Mouse (Mus musculus) forebrain, embryonic 12.5 days (tissue): ENCODE measurements around the gene Ube3c. TPM values are rescaled to one million over a fixed set of nuclear protein-coding genes. Genes with fewer than 3 reads are reported as not detected.
"Not testable (repeated sequence)": the region's sequence is repeated elsewhere in the genome, so short reads cannot be mapped to it uniquely, and the experiment has no call there.

Experiments used
- ATAC-seq: fragments of 200-750 bp; cut with Nextera tagmentation; 2 replicates; pipeline ENCODE4 v1.8.0; 2017; ENCODE audit warnings: moderate TSS enrichment; ENCODE audit not compliant: low FRiP score
- H3K27ac ChIP-seq: fragments of 300-500 bp; sonication (generic); 2 replicates; pipeline ENCODE4 v1.5.1; 2016; ENCODE audit warnings: mild to moderate bottlenecking
- H3K27me3 ChIP-seq: fragments of 300-500 bp; sonication (generic); 2 replicates; pipeline ENCODE4 v1.6.1; 2016; ENCODE audit warnings: mild to moderate bottlenecking
- H3K36me3 ChIP-seq: fragments of 300-500 bp; sonication (generic); replicated peaks from 2 replicates; pipeline ENCODE4 v1.6.1; 2016; ENCODE audit warnings: mild to moderate bottlenecking
- H3K4me1 ChIP-seq: fragments of 300-500 bp; sonication (generic); 2 replicates; pipeline ENCODE4 v1.6.1; 2016
- H3K4me2 ChIP-seq: fragments of 300-500 bp; sonication (generic); 2 replicates; pipeline ENCODE4 v1.6.1; 2016; ENCODE audit warnings: mild to moderate bottlenecking, moderate library complexity
- H3K4me3 ChIP-seq: fragments of 300-500 bp; sonication (generic); replicated peaks from 2 replicates; pipeline ENCODE4 v1.5.1; 2016; ENCODE audit warnings: mild to moderate bottlenecking
- H3K9ac ChIP-seq: fragments of 300-500 bp; sonication (generic); 2 replicates; pipeline ENCODE4 v1.6.1; 2016; ENCODE audit warnings: mild to moderate bottlenecking
- H3K9me3 ChIP-seq: fragments of 300-500 bp; sonication (generic); 2 replicates; pipeline ENCODE4 v1.6.1; 2016
- WGBS: fragments of 180-500 bp; shearing (Covaris S2); methylation state at CpG from one replicate; pipeline ENCODE4 v1.1.7; 2016; 5-methylcytosine and 5-hydroxymethylcytosine counted together
- polyA plus RNA-seq: library from polyadenylated mRNA; unstranded; fragments of >200 nt; fragmentation: Nextera tagmentation; extraction: Ambion mirVana; gene quantifications from 2 replicates; pipeline ENCODE4 v1.2.1, GENCODE M21; 2016

Gene Ube3c
- polyA plus RNA-seq, 1 experiment from 2014 or later: 46.1 TPM

DNA sequence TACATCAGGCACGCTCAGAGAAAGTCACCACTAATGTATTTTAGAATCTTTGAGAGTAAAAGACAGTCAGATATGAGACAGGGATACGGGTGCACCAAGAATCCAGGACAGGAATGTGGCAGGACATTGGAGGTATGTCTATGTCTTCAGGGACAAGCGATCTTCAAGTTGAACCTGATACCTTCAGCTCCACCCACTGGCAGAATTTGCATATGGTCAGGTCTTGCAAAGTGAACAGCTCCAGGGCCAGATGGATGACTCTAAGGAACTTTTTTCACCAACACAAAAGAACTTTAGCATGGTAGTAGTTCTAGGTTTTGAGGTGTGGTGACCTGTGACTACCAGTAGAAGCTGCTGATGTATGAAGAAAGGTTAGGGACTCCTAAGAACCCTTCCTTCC, 62.7 kb downstream of the Ube3c start:
- peaks cover 42% of the 10 kb centered on the region for H3K36me3 ChIP-seq
- no peak overlapping the region for H3K4me2 ChIP-seq
- H3K4me1 ChIP-seq: no peaks in the 10 kb centered on the region
- H3K9me3 ChIP-seq: no peaks in the 10 kb centered on the region
- H3K27ac ChIP-seq: no peak overlapping the region
- no peaks in the 10 kb centered on the region for H3K27me3 ChIP-seq
- no peak overlapping the region for H3K4me3 ChIP-seq
- no peak overlapping the region for H3K9ac ChIP-seq
- 90% methylated on average over 3 of the region's 3 CpGs for WGBS
- no peak for ATAC-seq

- H3K9ac ChIP-seq: no peak overlapping the region
- no peaks in the 10 kb centered on the region for H3K27me3 ChIP-seq
- H3K36me3 ChIP-seq: peaks cover 55% of the 10 kb centered on the region
- no peaks in the 10 kb centered on the region for H3K9me3 ChIP-seq
- ATAC-seq: no peak
- H3K4me1 ChIP-seq: no peaks in the 10 kb centered on the region
- H3K4me3 ChIP-seq: no peak overlapping the region
- no peak overlapping the region for H3K27ac ChIP-seq
- no peak overlapping the region for H3K4me2 ChIP-seq
Measured at GRCm38 (mm10) chr5:29636298-29636697, 67.3 kb downstream of the Ube3c start.

- Histone ChIP-seq H3K9ac (no peak overlapping the region), H3K4me2 (no peak overlapping the region), H3K36me3 (peaks cover 50% of the 10 kb centered on the region), H3K9me3 (no peaks in the 10 kb centered on the region), H3K4me1 (no peaks in the 10 kb centered on the region), H3K4me3 (no peak overlapping the region), H3K27me3 (no peaks in the 10 kb centered on the region), H3K27ac (no peak overlapping the region)
- ATAC-seq: no peak
Measured at GRCm38 (mm10) chr5:29636884-29637283, 67.8 kb downstream of the Ube3c start.

GRCm38 (mm10) chr5:29641124-29641884, 72.3 kb downstream of the Ube3c start:
- Histone ChIP-seq H3K4me2 (no peak overlapping the region), H3K4me1 (no peaks in the 10 kb centered on the region), H3K9me3 (no peaks in the 10 kb centered on the region), H3K27ac (no peak overlapping the region), H3K4me3 (no peak overlapping the region), H3K36me3 (peaks cover 41% of the 10 kb centered on the region), H3K9ac (no peak overlapping the region), H3K27me3 (no peaks in the 10 kb centered on the region)
- 90% methylated on average over 7 of the region's 7 CpGs for WGBS
- no peak for ATAC-seq

DNA sequence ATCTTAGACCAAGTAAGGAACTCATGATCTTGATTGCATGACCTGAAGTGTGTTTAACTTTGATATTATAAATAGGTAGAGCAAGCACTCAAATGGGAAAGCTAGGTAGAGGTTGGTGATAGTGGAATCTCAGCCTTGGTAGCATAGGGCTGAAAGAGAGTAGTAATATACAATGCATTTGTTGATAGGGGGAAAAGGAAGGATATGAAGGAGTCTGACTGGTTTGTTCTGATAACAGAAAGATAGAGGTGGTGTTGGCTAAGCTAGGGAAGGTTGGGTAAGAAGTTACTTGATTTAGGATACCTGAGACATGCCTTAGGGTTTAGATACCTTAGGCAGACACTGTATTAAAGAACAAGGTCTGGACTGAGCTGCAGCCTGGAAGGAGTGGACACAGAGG, 82.7 kb downstream of the Ube3c start:
- no peak for ATAC-seq
- no peaks in the 10 kb centered on the region for H3K4me1 ChIP-seq
- no peaks in the 10 kb centered on the region for H3K9me3 ChIP-seq
- no peak overlapping the region for H3K27ac ChIP-seq
- no peaks in the 10 kb centered on the region for H3K27me3 ChIP-seq
- no peak overlapping the region for H3K4me2 ChIP-seq
- H3K4me3 ChIP-seq: no peak overlapping the region
- peaks cover 23% of the 10 kb centered on the region for H3K36me3 ChIP-seq
- H3K9ac ChIP-seq: no peak overlapping the region

DNA sequence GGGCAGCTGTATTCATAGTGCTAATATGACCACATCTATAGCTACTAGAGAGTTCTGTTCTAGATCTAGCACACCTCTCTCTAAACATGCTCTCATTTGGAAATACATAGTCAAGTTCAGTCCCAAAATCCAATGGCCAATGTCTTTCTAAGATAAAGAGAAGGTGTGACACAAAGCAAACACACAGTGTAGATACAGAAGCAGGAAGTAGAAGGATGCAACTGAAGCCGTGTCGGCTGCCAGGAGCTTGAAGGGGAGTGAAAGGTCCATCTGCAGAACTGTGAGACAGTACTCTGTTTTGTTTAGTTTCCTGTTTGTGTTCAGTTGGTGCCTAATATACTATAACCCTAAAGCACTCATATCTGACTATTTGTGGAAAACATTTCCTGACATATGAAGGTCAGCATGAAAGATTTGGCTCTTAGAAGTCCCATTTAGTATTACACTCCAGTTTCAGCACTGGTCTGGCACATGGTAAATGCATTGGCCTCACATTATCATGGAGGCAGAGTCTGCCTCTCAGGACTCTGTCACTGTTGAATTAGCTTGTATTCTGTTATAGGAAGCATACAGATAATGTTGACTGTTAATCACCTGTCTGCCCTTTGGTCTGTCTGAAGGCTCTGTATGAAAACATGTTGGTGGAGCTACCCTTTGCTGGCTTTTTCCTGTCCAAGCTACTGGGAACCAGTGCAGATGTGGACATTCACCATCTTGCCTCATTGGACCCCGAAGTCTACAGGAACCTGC, 88.7 kb downstream of the Ube3c start:
- WGBS: 97% methylated on average over 3 of the region's 3 CpGs
- no peaks in the 10 kb centered on the region for H3K4me1 ChIP-seq
- H3K9me3 ChIP-seq: no peaks in the 10 kb centered on the region
- H3K36me3 ChIP-seq: peaks cover 39% of the 10 kb centered on the region
- no peak overlapping the region for H3K4me2 ChIP-seq
- H3K4me3 ChIP-seq: no peak overlapping the region
- no peak for ATAC-seq
- H3K27me3 ChIP-seq: no peaks in the 10 kb centered on the region
- H3K27ac ChIP-seq: no peak overlapping the region
- no peak overlapping the region for H3K9ac ChIP-seq

- WGBS: 89% methylated on average over 4 of the region's 4 CpGs
- not testable (repeated sequence) for ATAC-seq, H3K27me3 ChIP-seq, H3K9ac ChIP-seq, H3K4me1 ChIP-seq, H3K4me3 ChIP-seq, H3K27ac ChIP-seq, H3K4me2 ChIP-seq, H3K9me3 ChIP-seq
- H3K36me3 ChIP-seq: peaks cover 54% of the 10 kb centered on the region
Measured at GRCm38 (mm10) chr5:29661246-29661645, 92.2 kb downstream of the Ube3c start.

DNA sequence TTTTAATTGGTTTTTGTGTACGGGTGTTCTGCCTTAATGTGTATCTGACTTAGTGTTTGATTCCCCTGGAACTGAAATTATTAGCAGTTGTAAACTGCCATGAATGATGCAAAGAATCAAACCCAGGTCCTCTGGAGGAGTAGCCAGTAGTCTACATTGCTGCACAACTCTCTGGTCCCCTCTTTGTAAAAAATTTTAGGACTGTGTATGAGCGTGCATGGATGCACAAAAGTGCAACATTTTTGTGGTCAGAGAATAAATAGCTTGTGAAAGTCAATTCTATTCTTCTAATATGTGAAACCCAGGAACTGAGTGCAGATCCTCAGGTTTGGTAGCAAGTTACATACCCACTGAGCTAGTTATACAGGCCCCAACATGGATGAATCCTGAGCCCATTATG, 96.3 kb downstream of the Ube3c start:
- 90% methylated on average over 2 of the region's 2 CpGs for WGBS
- no peak overlapping the region for H3K9ac ChIP-seq
- no peak for ATAC-seq
- H3K36me3 ChIP-seq: peaks cover 59% of the 10 kb centered on the region
- no peaks in the 10 kb centered on the region for H3K27me3 ChIP-seq
- no peak overlapping the region for H3K4me2 ChIP-seq
- H3K4me3 ChIP-seq: no peak overlapping the region
- no peaks in the 10 kb centered on the region for H3K9me3 ChIP-seq
- H3K4me1 ChIP-seq: no peaks in the 10 kb centered on the region
- no peak overlapping the region for H3K27ac ChIP-seq

DNA sequence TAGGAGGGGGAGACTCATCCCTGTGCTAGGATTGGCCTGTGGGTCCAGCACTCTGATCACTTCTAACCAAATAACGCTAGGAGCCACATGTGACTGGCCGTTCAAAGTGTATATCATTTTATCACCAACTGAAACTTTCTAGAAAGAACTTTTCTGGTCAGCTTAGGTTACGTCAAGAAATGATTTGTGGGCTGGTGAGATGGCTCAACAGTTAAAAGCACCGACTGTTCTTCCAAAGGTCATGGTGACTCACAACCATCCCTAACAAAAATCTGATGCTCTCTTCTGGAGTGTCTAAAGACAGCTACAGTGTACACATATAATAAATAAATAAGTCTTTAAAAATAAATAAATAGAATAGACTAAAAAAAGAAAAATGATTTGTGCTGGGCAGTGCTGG, 103.5 kb downstream of the Ube3c start:
- ATAC-seq: no peak
- Histone ChIP-seq H3K4me3 (no peak overlapping the region), H3K4me2 (no peak overlapping the region), H3K36me3 (peaks cover 75% of the 10 kb centered on the region), H3K4me1 (no peaks in the 10 kb centered on the region), H3K9me3 (no peaks in the 10 kb centered on the region), H3K27ac (no peak overlapping the region), H3K27me3 (no peaks in the 10 kb centered on the region), H3K9ac (no peak overlapping the region)
- 95% methylated on average over 4 of the region's 4 CpGs for WGBS

GRCm38 (mm10) chr5:29674305-29674704, 105.3 kb downstream of the Ube3c start:
- H3K27ac ChIP-seq: no peak overlapping the region
- H3K9ac ChIP-seq: no peak overlapping the region
- no peak overlapping the region for H3K4me3 ChIP-seq
- no peaks in the 10 kb centered on the region for H3K4me1 ChIP-seq
- no peaks in the 10 kb centered on the region for H3K27me3 ChIP-seq
- no peak for ATAC-seq
- no peak overlapping the region for H3K4me2 ChIP-seq
- H3K9me3 ChIP-seq: no peaks in the 10 kb centered on the region
- 97% methylated on average over 4 of the region's 4 CpGs for WGBS
- H3K36me3 ChIP-seq: peaks cover 62% of the 10 kb centered on the region

DNA sequence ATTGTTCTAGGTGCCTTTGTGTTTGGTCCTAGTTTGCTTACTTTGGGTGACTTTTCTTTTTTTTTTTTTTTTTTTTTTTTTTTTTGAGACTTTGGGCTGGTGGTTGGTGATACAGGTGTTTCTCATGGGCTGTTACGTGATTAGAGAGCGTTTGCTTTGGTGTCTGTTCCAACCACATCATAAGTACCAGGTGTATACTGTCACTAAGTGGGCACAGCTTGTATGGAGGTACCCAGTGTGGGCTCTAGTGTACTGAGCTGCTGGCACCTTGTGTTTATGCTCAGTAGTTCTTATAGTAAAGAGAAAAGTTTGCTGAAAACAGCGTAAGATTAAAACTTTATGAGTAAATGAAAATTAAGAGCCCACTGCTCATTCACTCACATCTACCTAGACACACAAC, 107.4 kb downstream of the Ube3c start:
- Histone ChIP-seq H3K4me2 (no peak overlapping the region), H3K27me3 (no peaks in the 10 kb centered on the region), H3K27ac (no peak overlapping the region), H3K9me3 (no peaks in the 10 kb centered on the region), H3K36me3 (peaks cover 51% of the 10 kb centered on the region), H3K9ac (no peak overlapping the region), H3K4me1 (no peaks in the 10 kb centered on the region), H3K4me3 (no peak overlapping the region)
- 98% methylated on average over 3 of the region's 3 CpGs for WGBS
- ATAC-seq: no peak

- Histone ChIP-seq H3K4me1 (no peaks in the 10 kb centered on the region), H3K4me2 (no peak overlapping the region), H3K9ac (no peak overlapping the region), H3K4me3 (no peak overlapping the region), H3K27me3 (no peaks in the 10 kb centered on the region), H3K36me3 (peaks cover 2% of the 10 kb centered on the region; the same call in 1 of the 2 replicates), H3K27ac (no peak overlapping the region), H3K9me3 (no peaks in the 10 kb centered on the region)
- no peak for ATAC-seq
- 88% methylated on average over 4 of the region's 4 CpGs for WGBS
Measured at GRCm38 (mm10) chr5:29685085-29685484, 116.0 kb downstream of the Ube3c start.

GRCm38 (mm10) chr5:29687671-29688070, 118.6 kb downstream of the Ube3c start:
- Histone ChIP-seq H3K4me3 (no peak overlapping the region), H3K27ac (no peak overlapping the region), H3K9ac (no peak overlapping the region), H3K9me3 (no peaks in the 10 kb centered on the region), H3K4me2 (no peak overlapping the region), H3K27me3 (no peaks in the 10 kb centered on the region), H3K4me1 (no peaks in the 10 kb centered on the region), H3K36me3 (no peaks in the 10 kb centered on the region)
- no peak for ATAC-seq
- WGBS: 67% methylated on average over 3 of the region's 3 CpGs
